Mouse (Mus musculus): ENCODE measurements at regions not wholly inside any gene's neighbourhood (a gene's known extent, or its start where the extent isn't known, plus 50 kb on each side); places are given as distances from the start of the nearest gene placed in this dataset.

DNA sequence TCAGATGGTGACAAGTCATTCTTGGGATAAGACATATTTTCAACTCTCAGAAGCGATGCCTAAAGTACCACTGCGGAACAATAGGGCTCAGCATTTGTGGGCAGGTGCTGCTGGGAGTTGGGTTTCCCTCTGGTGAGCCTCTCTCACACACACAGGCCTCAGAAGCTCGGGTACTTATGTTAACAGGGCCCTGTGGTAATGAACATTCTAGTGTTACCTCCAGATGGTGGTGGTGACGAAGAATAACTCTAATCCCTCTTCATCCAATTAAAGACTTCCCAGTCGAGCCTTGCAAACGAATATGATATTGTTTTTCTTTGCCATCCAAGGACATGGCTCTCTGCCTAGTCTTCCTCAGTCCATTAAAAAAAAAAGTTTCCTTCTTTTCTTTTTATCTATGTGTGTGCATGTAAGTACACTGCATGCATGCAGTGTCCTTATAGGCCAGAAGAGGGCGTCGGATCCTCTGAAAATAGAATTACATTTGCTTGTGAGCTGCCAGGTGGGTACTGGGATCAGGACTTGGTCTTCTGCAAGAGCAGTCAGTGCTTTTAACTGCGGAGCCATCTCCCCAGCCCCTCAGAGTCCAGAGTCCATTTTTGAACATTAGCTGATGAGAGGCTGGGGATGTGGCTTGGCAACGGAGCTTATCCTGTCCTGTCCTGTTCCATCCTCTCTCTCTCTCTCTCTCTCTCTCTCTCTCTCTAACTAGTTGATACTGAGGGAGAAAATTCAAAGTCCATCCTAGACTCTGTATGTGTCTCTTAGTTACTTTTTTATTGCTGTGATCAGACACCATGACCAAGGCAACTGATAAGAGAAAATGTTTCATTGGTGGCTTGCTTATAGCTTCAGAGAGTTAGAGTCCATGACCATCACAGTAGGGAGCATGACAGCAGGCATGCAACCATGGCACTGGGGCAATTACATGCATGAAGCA, 146.3 kb upstream of the Usp9x start:
- TF ChIP-seq CTCF (IDR thresholded peaks at IDR 0.05; ENCODE audit: low read depth, low read length) = 0 out of 2 replicates have a peak, but pooled peaks have one; percentile 5
- TF ChIP-seq POLR2A (IDR thresholded peaks at IDR 0.05; ENCODE audit: extremely low read depth, insufficient read depth, low read length) = no peak

Data from liver, adult 2 months (tissue).